Mouse (Mus musculus) right cerebral cortex, adult 2 months (tissue): Measurements from ENCODE around the gene Zcchc2.

Experiments used
- DNase-seq, 2 experiments: peaks; one replicate each; pipeline ENCODE4 v3.0.0; 2021 to 2022; ENCODE audit warnings: low spot score in 2 of 2

Gene Zcchc2

DNA sequence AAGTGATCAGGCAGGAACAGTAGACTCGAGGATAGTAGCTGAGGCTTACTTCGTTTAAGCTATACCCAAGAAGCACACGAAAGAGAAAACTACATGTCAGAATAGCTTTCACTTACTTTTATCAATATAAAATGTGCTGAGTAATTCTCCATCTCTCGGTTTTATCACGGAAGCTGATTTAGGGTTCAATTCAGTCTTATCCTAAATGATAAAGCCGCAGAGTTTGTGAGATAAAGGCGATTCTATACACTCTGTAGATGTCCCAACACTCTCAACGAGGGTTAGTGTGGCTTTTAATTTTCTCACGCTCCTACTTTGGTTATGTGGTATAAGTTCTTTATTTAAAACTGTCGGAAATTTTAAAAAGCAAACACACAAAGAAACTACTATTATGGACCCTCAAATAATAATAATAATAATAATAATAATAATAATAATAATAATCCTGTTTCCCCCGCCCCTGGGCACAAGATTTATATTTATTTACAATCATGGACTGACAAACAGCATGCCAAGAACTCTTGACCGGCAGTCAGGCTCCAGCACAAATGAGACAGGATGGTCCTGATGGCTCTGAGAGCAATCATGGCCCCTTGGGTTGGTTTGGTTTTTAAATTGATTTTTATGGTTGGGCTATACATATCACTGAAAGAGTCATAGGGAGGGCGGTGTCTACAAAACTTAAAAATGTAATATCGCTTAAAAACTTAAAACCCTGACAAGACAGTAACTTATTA, 1.1 kb upstream of the Zcchc2 start:
- DNase-seq = no peak

GRCm38 (mm10) chr1:105989640-105989984, 594 bp upstream of the Zcchc2 start:
- DNase-seq = no peak

GRCm38 (mm10) chr1:105990911-105991761, 930 bp downstream of the Zcchc2 start:
- DNase-seq = peak; percentile 61 to 70

- no peak for DNase-seq
Measured at GRCm38 (mm10) chr1:105991931-105992837, 2.0 kb downstream of the Zcchc2 start.

DNA sequence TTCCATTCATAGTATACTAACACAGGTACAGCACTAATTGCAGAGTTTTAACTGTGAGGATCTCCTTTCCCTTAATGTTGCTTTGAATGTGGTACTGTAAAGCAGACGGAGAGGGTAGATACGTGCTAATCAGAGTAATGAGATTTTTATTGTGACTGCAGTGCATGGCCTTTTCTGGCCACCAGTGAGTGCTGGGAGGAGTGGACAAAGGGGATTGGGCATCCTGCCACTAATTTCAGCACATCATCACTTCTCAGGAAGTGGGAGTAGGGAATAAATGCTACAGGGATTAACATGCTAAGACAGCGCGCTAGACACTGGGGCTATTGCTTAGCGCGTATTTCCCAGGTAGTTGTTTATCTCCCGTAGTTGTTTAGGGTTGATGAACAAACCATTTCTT, 3.0 kb downstream of the Zcchc2 start:
- peak in 1 of 2 experiments; percentile 36 for DNase-seq

DNA sequence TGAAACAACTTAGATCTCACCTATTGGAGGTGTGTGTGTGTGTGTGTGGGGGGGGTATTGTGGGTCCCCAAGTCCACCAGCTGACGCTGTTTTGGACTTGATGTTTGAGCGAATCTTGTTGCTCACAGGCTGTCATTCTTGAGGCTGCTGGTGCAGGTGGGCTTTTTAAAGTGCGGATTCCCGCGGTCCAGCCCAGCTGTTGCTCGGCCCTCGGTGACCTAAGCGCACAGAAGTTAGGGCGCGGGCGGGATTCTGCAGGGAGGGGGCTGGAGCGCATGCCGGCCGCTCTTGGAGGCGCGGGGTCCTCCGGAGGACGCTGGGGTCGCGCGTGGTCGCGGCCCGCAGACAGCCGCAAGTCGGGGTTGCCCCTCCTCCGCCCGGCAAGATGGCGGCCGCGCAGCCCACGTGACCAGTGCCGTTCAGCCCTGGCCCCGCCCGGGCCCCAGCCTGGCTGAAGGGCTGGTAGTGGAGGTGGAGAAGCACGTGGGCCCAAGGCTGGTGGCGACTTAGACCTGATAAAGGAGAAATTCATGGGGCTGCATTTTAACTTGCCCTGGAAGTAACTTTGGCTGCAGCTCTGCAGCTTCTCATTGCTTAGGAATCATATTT, 3.5 kb downstream of the Zcchc2 start:
- peak; percentile 83 to 85 for DNase-seq

DNA sequence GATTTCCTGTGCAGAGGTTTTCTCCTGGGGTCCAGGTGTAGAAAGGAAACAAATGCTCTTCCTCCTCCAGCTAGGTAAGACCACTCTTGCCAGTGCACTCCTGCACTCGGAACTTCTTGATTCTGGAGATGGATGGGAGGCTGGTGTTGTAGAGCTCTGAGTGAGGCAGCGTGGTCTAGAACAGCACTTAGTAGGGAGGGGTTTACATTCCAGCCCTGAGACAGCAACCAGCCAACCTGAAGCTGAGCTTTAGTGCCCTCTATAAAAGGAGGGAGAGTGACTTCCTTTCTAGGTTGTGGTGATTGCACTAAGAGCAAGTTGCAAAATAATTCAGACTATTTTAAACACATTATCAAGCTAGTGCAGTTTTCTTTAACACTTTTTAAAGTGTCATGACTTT, 5.8 kb downstream of the Zcchc2 start:
- DNase-seq = no peak

DNA sequence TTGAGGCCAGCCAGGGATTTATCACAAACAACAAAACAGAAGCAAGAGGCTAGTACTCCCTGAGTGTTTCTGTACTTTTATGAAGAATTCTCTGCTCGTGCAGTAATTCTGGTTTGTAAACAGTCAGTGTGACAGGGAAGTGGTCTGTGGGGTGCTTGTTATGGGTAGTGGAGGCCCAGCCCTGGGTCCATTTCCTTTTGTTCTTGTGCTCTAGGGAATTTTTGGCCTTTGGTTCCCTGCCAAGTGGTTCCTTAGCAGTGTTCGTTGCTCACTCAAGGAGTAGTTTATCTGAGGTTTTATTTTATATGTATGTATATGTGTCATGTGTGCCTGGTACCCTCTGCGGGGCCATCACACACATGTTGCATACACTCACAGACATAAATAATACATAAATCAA, 7.1 kb downstream of the Zcchc2 start:
- no peak for DNase-seq

GRCm38 (mm10) chr1:105999802-106000201, 9.6 kb downstream of the Zcchc2 start:
- no peak for DNase-seq

GRCm38 (mm10) chr1:106007581-106007980, 17.4 kb downstream of the Zcchc2 start:
- no peak for DNase-seq

- no peak for DNase-seq
Measured at GRCm38 (mm10) chr1:106011097-106011496, 20.9 kb downstream of the Zcchc2 start.

- no peak for DNase-seq
Measured at GRCm38 (mm10) chr1:106013759-106014158, 23.6 kb downstream of the Zcchc2 start.

DNA sequence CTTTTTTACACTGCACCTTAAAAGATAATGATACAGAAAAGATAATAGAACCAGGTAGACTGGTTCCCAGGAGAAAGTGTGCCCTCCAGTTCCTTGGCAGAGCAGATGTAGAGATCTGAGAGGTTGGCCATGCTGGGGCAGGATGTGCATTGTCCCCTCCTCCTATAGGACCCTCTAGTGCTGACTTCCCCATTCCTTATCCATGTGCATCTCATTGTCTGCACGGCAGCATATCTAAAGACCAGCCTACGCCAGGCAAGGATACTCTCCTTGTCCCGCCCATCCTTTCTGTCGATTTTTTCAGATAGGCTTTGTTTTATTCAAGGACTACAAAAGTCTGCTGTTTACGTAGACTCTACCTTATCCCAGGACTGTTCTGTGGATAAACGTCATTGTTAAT, 26.1 kb downstream of the Zcchc2 start:
- DNase-seq = no peak

GRCm38 (mm10) chr1:106019854-106020253, 29.6 kb downstream of the Zcchc2 start:
- DNase-seq = no peak

- no peak for DNase-seq
Measured at GRCm38 (mm10) chr1:106022998-106023397, 32.8 kb downstream of the Zcchc2 start.

- DNase-seq = no peak
Measured at GRCm38 (mm10) chr1:106024254-106024653, 34.0 kb downstream of the Zcchc2 start.

DNA sequence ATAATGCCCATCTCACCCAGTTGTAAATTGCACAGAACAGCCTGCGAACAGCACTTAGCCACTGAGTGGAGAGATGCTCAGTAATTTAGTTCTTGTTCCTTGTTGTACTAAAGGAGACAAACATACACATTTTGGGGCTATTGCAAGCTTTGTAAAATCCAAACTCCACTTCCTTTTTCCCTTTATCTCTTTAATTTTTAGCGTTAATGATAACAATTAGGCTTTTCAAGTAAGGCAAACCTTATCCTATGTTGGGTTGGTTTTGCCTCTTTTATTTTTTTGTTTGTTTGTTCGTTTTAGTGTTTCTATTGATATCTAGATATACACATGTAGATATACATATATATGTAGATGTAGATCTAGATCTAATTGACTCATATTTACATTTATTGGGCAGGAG, 34.6 kb downstream of the Zcchc2 start:
- DNase-seq = no peak

GRCm38 (mm10) chr1:106029769-106030168, 39.6 kb downstream of the Zcchc2 start:
- DNase-seq = no peak

DNA sequence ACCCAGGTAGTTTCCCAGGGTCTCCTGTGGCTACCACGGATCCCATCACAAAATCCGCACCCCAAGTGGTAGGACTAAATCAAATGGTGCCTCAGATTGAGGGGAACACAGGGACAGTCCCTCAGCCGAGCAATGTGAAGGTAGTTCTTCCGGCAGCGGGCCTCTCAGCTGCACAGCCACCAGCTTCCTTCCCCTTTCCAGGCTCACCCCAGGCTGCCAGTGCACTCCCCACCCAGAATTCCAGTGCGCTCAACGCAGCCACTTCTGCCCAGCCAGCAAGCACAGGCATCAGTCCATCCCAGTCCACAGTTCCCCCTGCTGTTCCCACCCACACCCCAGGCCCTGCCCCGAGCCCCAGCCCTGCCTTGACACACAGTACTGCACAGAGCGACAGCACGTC, 40.1 kb downstream of the Zcchc2 start:
- DNase-seq = no peak

DNA sequence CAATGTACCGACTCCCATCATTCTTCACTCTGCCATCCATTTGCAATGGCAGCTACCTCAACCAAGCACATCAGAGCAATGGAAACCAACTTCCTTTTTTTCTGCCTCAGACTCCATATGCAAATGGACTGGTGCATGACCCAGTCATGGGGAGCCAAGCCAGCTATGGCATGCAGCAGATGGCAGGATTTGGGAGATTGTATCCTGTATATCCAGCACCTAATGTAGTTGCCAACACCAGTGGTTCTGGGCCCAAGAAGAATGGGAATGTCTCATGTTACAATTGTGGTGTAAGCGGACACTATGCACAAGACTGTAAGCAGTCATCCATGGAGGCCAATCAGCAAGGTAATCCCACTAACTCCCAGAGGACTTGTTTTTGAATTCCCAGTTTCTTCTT, 40.7 kb downstream of the Zcchc2 start:
- DNase-seq = no peak

GRCm38 (mm10) chr1:106031908-106032307, 41.7 kb downstream of the Zcchc2 start:
- no peak for DNase-seq

DNA sequence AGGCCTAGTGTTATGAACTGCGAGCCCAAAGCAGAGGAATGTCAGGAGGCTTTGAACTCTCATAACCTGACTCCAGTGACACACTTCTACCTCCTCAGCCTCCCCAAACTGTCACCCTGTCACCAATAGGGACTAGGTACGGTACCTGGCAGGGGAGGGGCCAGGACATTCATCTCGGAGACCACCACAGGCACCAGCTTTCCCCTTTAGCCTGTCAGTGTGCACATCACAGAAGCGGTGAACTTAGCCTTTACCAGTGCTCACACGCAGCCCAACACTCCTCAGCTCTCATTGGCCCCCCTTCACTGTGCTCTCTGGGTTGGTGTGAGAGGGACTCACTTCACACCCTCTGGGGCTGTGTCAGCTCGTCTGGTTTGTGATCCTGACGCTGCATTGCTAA, 44.6 kb downstream of the Zcchc2 start:
- no peak for DNase-seq
